ENCODE assay signal across 8 mouse cellular contexts in genomic region chr11:118133752-118134169, GRCm38 (mm10). TPM values are rescaled to one million over a fixed set of nuclear protein-coding genes. Genes with fewer than 3 reads are reported as not detected.
DNase-seq lines count a peak whose midpoint lies in the region; ATAC-seq and TF ChIP-seq lines count a peak whose summit lies in the region.

No protein-coding gene starts in this region.

- no peaks in the 10 kb centered on the region for H3K36me3 ChIP-seq in hindbrain, embryonic 15.5 days
- no peaks in the 10 kb centered on the region for H3K36me3 ChIP-seq in liver, embryonic 15.5 days (replicated peaks)

- no peak for TF ChIP-seq CTCF in layer of hippocampus, adult 2 months (conservative IDR thresholded peaks at IDR 0.05)
- TF ChIP-seq CTCF in brain, embryonic 14.5 days (IDR thresholded peaks at IDR 0.05; ENCODE audit: borderline replicate concordance, extremely low read depth, insufficient read depth, insufficient read length), result no peak

- WGBS in hindbrain, embryonic 15.5 days, result 33% methylated on average over 4 of the region's 4 CpGs
- WGBS in liver, embryonic 15.5 days (ENCODE audit: insufficient replicate concordance), result 39% methylated on average over 4 of the region's 4 CpGs

- no peak overlapping the region for H3K9ac ChIP-seq in hindbrain, embryonic 15.5 days
- H3K9ac ChIP-seq in liver, embryonic 15.5 days, result no peak overlapping the region

- no peak for DNase-seq in layer of hippocampus, adult 2 months (ENCODE audit: low spot score in 2 of 2)
- DNase-seq in layer of hippocampus, postnatal 14 days (ENCODE audit: low spot score in 2 of 2), result no peak
- peak; percentile 91 for DNase-seq in brain, embryonic 14.5 days (ENCODE audit: low read depth)
- peak; percentile 26 for DNase-seq in fat pad, adult 2 months (ENCODE audit: extremely low read depth, low read depth, low spot score)
- no peak for DNase-seq in spleen, adult 12 weeks (ENCODE audit: low spot score)
- DNase-seq in thymus, adult 18-20 months, result no peak

- H3K27me3 ChIP-seq in hindbrain, embryonic 15.5 days, result no peaks in the 10 kb centered on the region
- no peaks in the 10 kb centered on the region for H3K27me3 ChIP-seq in liver, embryonic 15.5 days

- peak overlapping the region; percentile 28; the same call in 1 of the 2 replicates for H3K27ac ChIP-seq in layer of hippocampus, adult 2 months
- H3K27ac ChIP-seq in hindbrain, embryonic 15.5 days (replicated peaks), result peak overlapping the region; percentile 16; the same call in 1 of the 2 replicates
- H3K27ac ChIP-seq in liver, embryonic 15.5 days (replicated peaks), result no peak overlapping the region

- TF ChIP-seq POLR2A in brain, embryonic 14.5 days (IDR thresholded peaks at IDR 0.05; ENCODE audit: borderline replicate concordance, extremely low read depth, insufficient read depth, insufficient read length, poor library complexity, severe bottlenecking), result no peak

- H3K4me3 ChIP-seq in layer of hippocampus, adult 2 months, result no peak overlapping the region
- H3K4me3 ChIP-seq in hindbrain, embryonic 15.5 days, result no peak overlapping the region
- no peak overlapping the region for H3K4me3 ChIP-seq in liver, embryonic 15.5 days (replicated peaks)

- peaks cover 13% of the 10 kb centered on the region for H3K4me1 ChIP-seq in hindbrain, embryonic 15.5 days (replicated peaks)
- H3K4me1 ChIP-seq in liver, embryonic 15.5 days (replicated peaks), result peaks cover 18% of the 10 kb centered on the region

- 0 out of 2 replicates have a peak, but pooled peaks have one; percentile 19 for ATAC-seq in hindbrain, embryonic 15.5 days (ENCODE audit: low FRiP score, low read depth)
- peak; percentile 43; the same call in 1 of the 2 replicates for ATAC-seq in liver, embryonic 15.5 days (ENCODE audit: insufficient read depth)

- no peaks in the 10 kb centered on the region for H3K9me3 ChIP-seq in hindbrain, embryonic 15.5 days
- no peaks in the 10 kb centered on the region for H3K9me3 ChIP-seq in liver, embryonic 15.5 days (replicated peaks)

- H3K4me2 ChIP-seq in hindbrain, embryonic 15.5 days, result no peak overlapping the region
- no peak overlapping the region for H3K4me2 ChIP-seq in liver, embryonic 15.5 days

RNA-seq across cellular contexts. Expression of gene Dnah17, which starts 3.3 kb away (rescaled TPM):
- under 1 TPM; 0.07 to 0.15 TPM for total RNA-seq in layer of hippocampus, adult 2 months (2021)
- under 1 TPM; 0.05 to 0.36 TPM for total RNA-seq in layer of hippocampus, postnatal 14 days (2021)
- 0.10 and 0.19 TPM in 2 replicates for polyA plus RNA-seq in brain, embryonic 14.5 days (2012; rRNA removed)
- polyA plus RNA-seq in hindbrain, embryonic 15.5 days (2015; fragmentation: Nextera tagmentation; extraction: Ambion mirVana), result 0.18 and 0.23 TPM in 2 replicates
- polyA plus RNA-seq in liver, embryonic 15.5 days (2015; fragmentation: Nextera tagmentation; extraction: Ambion mirVana), result 0.10 and 0.21 TPM in 2 replicates

Comparison
In these comparisons a context has a peak if more than half of its experiments do, and no peak if none do; other contexts are left out.
1. DNase-seq: peak in brain, embryonic 14.5 days (single experiment) and fat pad, adult 2 months (single experiment); none in layer of hippocampus, adult 2 months (0 of 2), layer of hippocampus, postnatal 14 days (0 of 2), spleen, adult 12 weeks (single experiment) and thymus, adult 18-20 months (0 of 2).